Mouse (Mus musculus) limb, embryonic 15.5 days (tissue): ENCODE results near the gene Tnnt3. TPM values are rescaled to one million over a fixed set of nuclear protein-coding genes. Genes with fewer than 3 reads are reported as not detected.
A peak's percentile ranks its signal among the peaks of the same experiment; 100 is the strongest.

Experiments used
- ATAC-seq: fragments of 200-750 bp; cut with Nextera tagmentation; 2 replicates; pipeline ENCODE4 v1.8.0; 2017; ENCODE audit warnings: low read depth, moderate TSS enrichment; ENCODE audit not compliant: insufficient number of reproducible peaks, low FRiP score, low TSS enrichment
- H3K27ac ChIP-seq: fragments of 300-500 bp; sonication (generic); 2 replicates; pipeline ENCODE4 v1.5.1; 2015; ENCODE audit warnings: moderate library complexity, mild to moderate bottlenecking, inconsistent platforms
- H3K27me3 ChIP-seq: fragments of 300-500 bp; sonication (generic); 2 replicates; pipeline ENCODE4 v1.6.1; 2015; ENCODE audit warnings: inconsistent platforms
- H3K36me3 ChIP-seq: fragments of 300-500 bp; sonication (generic); 2 replicates; pipeline ENCODE4 v1.6.1; 2015; ENCODE audit warnings: inconsistent platforms
- H3K4me1 ChIP-seq: fragments of 300-500 bp; sonication (generic); 2 replicates; pipeline ENCODE4 v1.6.1; 2015; ENCODE audit warnings: inconsistent platforms
- H3K4me2 ChIP-seq: fragments of 300-500 bp; sonication (generic); 2 replicates; pipeline ENCODE4 v1.6.1; 2015; ENCODE audit warnings: mild to moderate bottlenecking, inconsistent platforms
- H3K4me3 ChIP-seq: fragments of 300-500 bp; sonication (generic); 2 replicates; pipeline ENCODE4 v1.5.1; 2015; ENCODE audit warnings: mild to moderate bottlenecking, inconsistent platforms
- H3K9ac ChIP-seq: fragments of 300-500 bp; sonication (generic); 2 replicates; pipeline ENCODE4 v1.6.1; 2015; ENCODE audit warnings: inconsistent platforms
- H3K9me3 ChIP-seq: fragments of 300-500 bp; sonication (generic); 2 replicates; pipeline ENCODE4 v1.6.1; 2016; ENCODE audit warnings: inconsistent platforms
- WGBS: fragments of 180-500 bp; shearing (Covaris S2); methylation state at CpG from one replicate; pipeline ENCODE4 v1.1.7; 2015; 5-methylcytosine and 5-hydroxymethylcytosine counted together
- polyA plus RNA-seq: library from polyadenylated mRNA; unstranded; fragments of >200 nt; fragmentation: Nextera tagmentation; extraction: Ambion mirVana; gene quantifications from 2 replicates; pipeline ENCODE4 v1.2.1, GENCODE M21; 2015

Tnnt3 gene
- polyA plus RNA-seq, 1 experiment from 2014 or later = 154 TPM

DNA sequence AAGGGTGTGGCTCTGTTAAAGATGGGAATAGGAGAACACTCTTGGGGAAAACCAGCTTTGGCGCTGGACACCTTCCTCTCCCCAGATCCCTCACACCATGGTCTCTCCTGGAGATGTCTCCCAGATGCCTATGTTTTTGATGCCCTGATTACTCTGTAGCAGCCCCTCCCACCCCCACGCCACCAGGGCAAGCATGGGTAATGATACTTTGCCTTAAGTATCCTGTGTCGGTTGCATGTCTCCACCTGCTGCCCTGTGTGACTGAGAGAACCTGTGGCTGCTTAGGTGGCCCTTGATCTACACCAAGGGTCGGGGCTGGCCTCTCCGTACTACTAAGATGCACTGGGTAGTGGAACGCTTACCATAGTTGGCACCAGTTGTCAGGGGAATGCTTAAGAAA, 20.6 kb upstream of the Tnnt3 start:
- H3K27ac ChIP-seq = peak overlapping the region; percentile 11; the same call in 1 of the 2 replicates
- H3K4me2 ChIP-seq = no peak overlapping the region
- no peaks in the 10 kb centered on the region for H3K27me3 ChIP-seq
- no peak for ATAC-seq
- H3K4me1 ChIP-seq = peaks cover 68% of the 10 kb centered on the region
- WGBS = 86% methylated on average over 6 of the region's 6 CpGs
- no peaks in the 10 kb centered on the region for H3K9me3 ChIP-seq
- H3K9ac ChIP-seq = no peak overlapping the region
- no peaks in the 10 kb centered on the region for H3K36me3 ChIP-seq
- no peak overlapping the region for H3K4me3 ChIP-seq

DNA sequence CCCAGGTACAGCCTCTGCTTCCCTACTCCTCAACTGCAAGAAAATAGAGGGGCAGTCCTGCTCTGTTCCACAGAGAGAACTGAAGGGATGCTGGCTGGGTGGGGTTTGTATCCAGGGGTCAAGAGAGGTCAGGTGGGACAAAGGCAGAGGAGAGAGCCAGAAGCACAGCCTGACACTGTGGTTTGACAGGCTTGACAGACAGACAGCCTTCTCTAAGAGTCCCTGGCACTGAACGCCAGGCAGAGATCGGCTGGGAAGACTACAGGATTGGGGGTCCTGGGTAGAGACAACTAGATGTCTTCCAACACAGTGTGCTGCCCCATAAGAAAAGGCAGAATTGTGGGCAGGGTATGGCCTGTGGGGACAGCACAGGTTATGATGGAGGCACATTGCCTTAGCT, 20.1 kb upstream of the Tnnt3 start:
- peaks cover 73% of the 10 kb centered on the region for H3K4me1 ChIP-seq
- ATAC-seq = no peak
- H3K9me3 ChIP-seq = no peaks in the 10 kb centered on the region
- H3K4me3 ChIP-seq = no peak overlapping the region
- H3K36me3 ChIP-seq = no peaks in the 10 kb centered on the region
- no peak overlapping the region for H3K9ac ChIP-seq
- H3K27me3 ChIP-seq = no peaks in the 10 kb centered on the region
- peak overlapping the region; percentile 97 for H3K27ac ChIP-seq
- WGBS = 88% methylated on average over 2 of the region's 2 CpGs
- H3K4me2 ChIP-seq = no peak overlapping the region

GRCm38 (mm10) chr7:142479307-142479706, 19.3 kb upstream of the Tnnt3 start:
- Histone ChIP-seq H3K4me1 (peaks cover 77% of the 10 kb centered on the region), H3K4me3 (no peak overlapping the region), H3K9me3 (no peaks in the 10 kb centered on the region), H3K4me2 (no peak overlapping the region), H3K36me3 (no peaks in the 10 kb centered on the region), H3K9ac (no peak overlapping the region), H3K27ac (peak overlapping the region; percentile 97; the same call in 1 of the 2 replicates), H3K27me3 (no peaks in the 10 kb centered on the region)
- no peak for ATAC-seq

- Histone ChIP-seq H3K9me3 (no peaks in the 10 kb centered on the region), H3K27ac (peak overlapping the region; percentile 97), H3K9ac (no peak overlapping the region), H3K27me3 (no peaks in the 10 kb centered on the region), H3K4me2 (no peak overlapping the region), H3K4me1 (peaks cover 77% of the 10 kb centered on the region), H3K4me3 (no peak overlapping the region), H3K36me3 (no peaks in the 10 kb centered on the region)
- ATAC-seq = no peak
- WGBS = 91% methylated on average over 3 of the region's 3 CpGs
These were observed 18.8 kb upstream of the Tnnt3 start for GRCm38 (mm10) chr7:142479886-142480285.

GRCm38 (mm10) chr7:142480661-142481060, 18.0 kb upstream of the Tnnt3 start:
- ATAC-seq = no peak
- no peaks in the 10 kb centered on the region for H3K27me3 ChIP-seq
- H3K9me3 ChIP-seq = no peaks in the 10 kb centered on the region
- peak overlapping the region; percentile 97 for H3K27ac ChIP-seq
- 83% methylated on average over 3 of the region's 3 CpGs for WGBS
- 0 out of 2 replicates have a peak, but pooled peaks cover 2% of the 10 kb centered on the region for H3K36me3 ChIP-seq
- H3K4me2 ChIP-seq = no peak overlapping the region
- H3K4me1 ChIP-seq = peaks cover 77% of the 10 kb centered on the region
- H3K4me3 ChIP-seq = no peak overlapping the region
- H3K9ac ChIP-seq = no peak overlapping the region; the same call in 1 of the 2 replicates

DNA sequence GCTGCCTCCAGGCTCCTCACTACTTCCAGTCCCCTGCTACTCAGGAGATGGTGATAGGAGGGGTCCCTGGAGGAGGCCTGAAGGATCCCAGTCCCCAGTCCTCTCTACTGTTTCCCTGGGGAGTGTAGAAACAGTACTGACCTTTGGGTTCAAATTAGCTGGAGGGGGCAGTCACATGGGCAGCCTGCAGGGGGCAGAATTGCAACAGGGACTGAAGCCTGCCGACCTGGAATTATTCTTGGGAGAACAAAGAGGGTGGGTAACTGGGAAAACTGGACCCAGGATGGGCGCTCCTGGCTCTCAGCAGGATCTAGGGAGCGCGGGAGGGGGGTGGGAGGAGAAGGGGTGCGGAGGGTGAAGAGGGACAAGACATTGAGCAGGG, 17.5 kb upstream of the Tnnt3 start:
- H3K9me3 ChIP-seq = no peaks in the 10 kb centered on the region
- peak overlapping the region; percentile 14 for H3K4me3 ChIP-seq
- H3K4me2 ChIP-seq = peak overlapping the region; percentile 36
- peaks cover 81% of the 10 kb centered on the region for H3K4me1 ChIP-seq
- no peaks in the 10 kb centered on the region for H3K27me3 ChIP-seq
- 0 out of 2 replicates have a peak, but pooled peaks cover 2% of the 10 kb centered on the region for H3K36me3 ChIP-seq
- 6% methylated on average over 5 of the region's 5 CpGs for WGBS
- H3K9ac ChIP-seq = peak overlapping the region; percentile 26; the same call in 1 of the 2 replicates
- H3K27ac ChIP-seq = peak overlapping the region; percentile 97
- ATAC-seq = no peak

- H3K27ac ChIP-seq = peak overlapping the region; percentile 97
These were observed 16.9 kb upstream of the Tnnt3 start for GRCm38 (mm10) chr7:142481568-142482255.

DNA sequence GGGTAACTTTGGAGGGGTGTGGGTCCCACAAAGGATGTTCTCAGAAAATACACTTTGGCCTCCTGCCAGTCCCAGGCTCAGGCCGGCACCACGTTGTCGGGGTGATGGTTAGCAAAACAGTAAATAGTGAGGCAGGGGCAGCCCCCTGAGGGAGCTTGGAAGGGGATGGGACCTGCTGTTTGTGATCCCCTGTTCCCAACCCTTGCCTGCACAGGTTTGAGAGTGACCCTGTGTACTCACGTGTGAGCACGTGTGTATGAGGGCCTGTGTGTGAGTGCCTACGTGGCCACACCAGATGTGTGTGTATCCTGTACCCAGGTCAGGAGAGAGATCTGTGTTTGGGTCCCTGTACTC, 16.4 kb upstream of the Tnnt3 start:
- Histone ChIP-seq H3K9ac (peak overlapping the region; percentile 26; the same call in 1 of the 2 replicates), H3K27ac (peak overlapping the region; percentile 97), H3K9me3 (no peaks in the 10 kb centered on the region), H3K4me3 (0 out of 2 replicates have a peak overlapping the region, but pooled peaks have one; percentile 8), H3K36me3 (0 out of 2 replicates have a peak, but pooled peaks cover 2% of the 10 kb centered on the region), H3K4me2 (peak overlapping the region; percentile 36), H3K27me3 (no peaks in the 10 kb centered on the region), H3K4me1 (peaks cover 82% of the 10 kb centered on the region)
- ATAC-seq = 0 out of 2 replicates have a peak, but pooled peaks have one; percentile 5
- WGBS = 2% methylated on average over 6 of the region's 6 CpGs

More at GRCm38 (mm10) chr7:142481568-142482255, 16.9 kb upstream of the Tnnt3 start:
- 2% methylated on average over 22 of the region's 22 CpGs for WGBS
- peak overlapping the region; percentile 36 for H3K4me2 ChIP-seq
- peak overlapping the region; percentile 26; the same call in 1 of the 2 replicates for H3K9ac ChIP-seq
- 0 out of 2 replicates have a peak, but pooled peaks cover 2% of the 10 kb centered on the region for H3K36me3 ChIP-seq
- H3K9me3 ChIP-seq = no peaks in the 10 kb centered on the region
- peak overlapping the region; percentile 14 for H3K4me3 ChIP-seq
- ATAC-seq = peak; percentile 84
- H3K27me3 ChIP-seq = no peaks in the 10 kb centered on the region
- peaks cover 82% of the 10 kb centered on the region for H3K4me1 ChIP-seq

DNA sequence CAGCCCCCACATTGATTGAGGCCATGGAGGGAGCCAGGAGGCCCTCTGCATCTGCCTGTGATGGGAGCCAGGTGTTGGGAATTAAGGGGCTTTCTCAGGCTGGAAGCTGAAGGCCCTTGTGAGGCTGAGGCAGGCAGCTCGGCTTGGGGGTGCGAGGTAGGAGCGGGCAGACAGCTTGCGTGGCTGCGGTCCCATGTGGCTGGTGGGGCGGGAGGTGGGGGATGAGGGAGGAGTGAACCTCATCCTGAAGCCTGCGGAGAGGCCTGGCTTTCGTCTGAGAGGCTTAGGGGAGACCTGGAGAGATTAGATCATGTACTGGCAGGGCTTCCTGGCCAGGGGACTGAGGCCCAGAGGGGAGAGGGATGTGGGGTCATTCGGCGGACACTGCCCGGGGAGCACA, 15.5 kb upstream of the Tnnt3 start:
- WGBS = 15% methylated on average over 11 of the region's 11 CpGs
- H3K4me1 ChIP-seq = peaks cover 87% of the 10 kb centered on the region

DNA sequence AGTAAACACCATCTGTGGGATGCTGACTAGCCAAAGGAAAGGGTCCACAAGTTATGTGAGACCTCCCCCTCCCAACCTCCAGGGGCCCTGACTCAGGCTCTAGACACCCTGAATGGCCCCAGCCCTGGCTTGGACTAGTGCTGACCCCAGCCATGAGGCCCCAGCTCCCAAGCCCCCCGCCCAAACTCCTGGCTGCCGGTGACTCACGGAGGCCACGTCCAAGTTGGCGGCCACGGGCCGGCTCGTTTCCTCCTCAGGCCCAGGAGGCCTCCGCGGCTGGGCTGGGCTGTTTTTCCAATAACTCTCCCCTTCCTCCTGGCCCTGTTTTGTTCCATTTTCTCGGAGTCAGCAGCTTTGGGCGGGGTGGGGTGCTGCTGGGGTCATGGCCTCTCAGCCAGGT, 13.9 kb upstream of the Tnnt3 start:
- ATAC-seq = no peak
- no peaks in the 10 kb centered on the region for H3K27me3 ChIP-seq
- H3K4me3 ChIP-seq = no peak overlapping the region
- WGBS = 39% methylated on average over 12 of the region's 12 CpGs
- H3K9me3 ChIP-seq = no peaks in the 10 kb centered on the region
- H3K36me3 ChIP-seq = peaks cover 14% of the 10 kb centered on the region
- H3K27ac ChIP-seq = peak overlapping the region; percentile 97
- peaks cover 92% of the 10 kb centered on the region for H3K4me1 ChIP-seq
- H3K4me2 ChIP-seq = no peak overlapping the region
- H3K9ac ChIP-seq = no peak overlapping the region

More for the DNA sequence above, 15.5 kb upstream of the Tnnt3 start:
- H3K36me3 ChIP-seq = 0 out of 2 replicates have a peak, but pooled peaks cover 2% of the 10 kb centered on the region
- no peak overlapping the region for H3K4me2 ChIP-seq
- ATAC-seq = peak; percentile 4; the same call in 1 of the 2 replicates
- H3K27me3 ChIP-seq = no peaks in the 10 kb centered on the region
- no peak overlapping the region for H3K4me3 ChIP-seq
- no peak overlapping the region for H3K9ac ChIP-seq
- no peaks in the 10 kb centered on the region for H3K9me3 ChIP-seq
- peak overlapping the region; percentile 97 for H3K27ac ChIP-seq

DNA sequence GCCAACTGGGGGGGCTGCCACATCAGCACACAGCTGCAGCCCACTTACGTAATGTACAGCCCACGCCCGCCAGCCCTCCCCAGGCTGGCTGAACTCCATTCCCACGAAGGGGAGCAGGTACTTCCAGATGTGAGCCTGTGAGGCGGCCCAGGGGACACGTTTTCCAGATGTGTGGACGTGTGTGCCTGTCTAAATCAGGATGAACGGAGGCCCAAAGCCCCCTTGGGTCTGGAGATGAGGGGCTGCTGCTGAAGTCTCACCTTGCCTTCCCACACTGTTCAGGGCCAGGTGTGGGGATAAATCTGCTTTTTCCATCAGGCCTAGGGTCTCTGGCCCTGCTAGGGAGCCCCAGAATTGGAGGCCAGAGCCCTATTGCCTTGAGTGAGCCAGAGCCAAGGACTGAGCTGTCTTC, 11.9 kb upstream of the Tnnt3 start:
- peak overlapping the region; percentile 97 for H3K27ac ChIP-seq
- 0 out of 2 replicates have a peak, but pooled peaks have one; percentile 16 for ATAC-seq
- H3K4me1 ChIP-seq = peaks cover 73% of the 10 kb centered on the region
- peaks cover 31% of the 10 kb centered on the region for H3K36me3 ChIP-seq
- H3K27me3 ChIP-seq = no peaks in the 10 kb centered on the region
- H3K9me3 ChIP-seq = no peaks in the 10 kb centered on the region
- WGBS = 25% methylated on average over 8 of the region's 8 CpGs
- no peak overlapping the region for H3K9ac ChIP-seq
- no peak overlapping the region for H3K4me3 ChIP-seq
- H3K4me2 ChIP-seq = 0 out of 2 replicates have a peak overlapping the region, but pooled peaks have one; percentile 10

DNA sequence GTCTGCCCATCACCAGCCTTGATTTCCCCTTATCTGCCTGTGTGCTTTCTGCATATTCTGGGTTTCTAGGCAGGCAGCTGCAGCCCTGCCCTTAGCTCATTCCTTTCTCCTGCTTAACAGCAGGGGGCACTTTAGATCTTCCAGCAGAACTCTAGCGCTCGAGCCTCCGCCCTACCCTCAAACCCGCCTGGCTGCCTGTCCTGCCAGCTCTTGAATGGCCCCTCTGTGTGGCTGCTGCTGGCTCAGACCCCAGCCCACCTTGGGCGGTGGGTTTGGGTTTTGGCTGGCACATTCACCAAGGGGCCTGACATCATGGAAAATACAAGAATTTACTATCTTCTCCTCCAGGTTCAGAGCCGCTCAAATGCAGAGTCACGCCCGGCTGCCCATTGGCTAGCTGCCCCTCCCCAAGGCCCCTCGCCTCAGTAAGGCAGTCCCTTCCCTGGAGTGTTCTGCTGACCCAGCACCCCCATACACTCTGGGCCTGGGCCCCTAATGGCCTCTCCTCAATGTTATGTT, 11.2 kb upstream of the Tnnt3 start:
- Histone ChIP-seq H3K27me3 (no peaks in the 10 kb centered on the region), H3K36me3 (peaks cover 37% of the 10 kb centered on the region), H3K9me3 (no peaks in the 10 kb centered on the region), H3K4me1 (peaks cover 67% of the 10 kb centered on the region), H3K9ac (no peak overlapping the region), H3K4me3 (no peak overlapping the region), H3K27ac (peak overlapping the region; percentile 97), H3K4me2 (peak overlapping the region; percentile 10; the same call in 1 of the 2 replicates)
- ATAC-seq = peak; percentile 77
- 11% methylated on average over 9 of the region's 9 CpGs for WGBS
